Mouse (Mus musculus): Measurements from ENCODE around the gene Cntrob. TPM values are rescaled to one million over a fixed set of nuclear protein-coding genes. Genes with fewer than 3 reads are reported as not detected.

Gene Cntrob
- total RNA-seq (2015) (30.5 and 49.5 TPM in 2 replicates), total RNA-seq (2017) (26.9 and 29.8 TPM in 2 replicates)

- ATAC-seq (replicated peaks; ENCODE audit: poor library complexity), result peak; percentile 88
These were observed at the start of gene Cntrob, which contains the start of gene Trappc1 for GRCm38 (mm10) chr11:69323667-69324111. Gene Cntrob, minus strand, starts transcription at chr11:69323775. Gene Trappc1, plus strand, starts transcription at chr11:69323980.

DNA sequence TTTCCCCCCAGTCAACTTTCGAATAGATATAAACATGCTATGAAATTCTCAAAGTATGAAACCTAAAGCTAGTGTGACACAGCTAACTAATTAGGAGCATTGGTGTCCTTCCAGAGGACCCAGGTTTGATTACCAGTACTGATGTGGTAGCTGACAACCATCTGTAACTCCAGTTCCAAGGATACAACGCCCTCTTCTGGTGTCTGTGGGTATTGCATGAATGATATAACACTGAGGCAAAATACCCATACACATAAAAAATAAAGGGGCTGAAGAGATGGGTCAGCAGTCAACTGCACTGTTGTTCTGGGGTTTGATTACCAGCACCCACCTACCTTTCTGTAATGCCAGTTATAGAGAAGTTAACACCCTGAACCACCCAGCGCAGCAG, 49.2 kb upstream of the Cntrob start:
- no peak for ATAC-seq (replicated peaks; ENCODE audit: poor library complexity)

DNA sequence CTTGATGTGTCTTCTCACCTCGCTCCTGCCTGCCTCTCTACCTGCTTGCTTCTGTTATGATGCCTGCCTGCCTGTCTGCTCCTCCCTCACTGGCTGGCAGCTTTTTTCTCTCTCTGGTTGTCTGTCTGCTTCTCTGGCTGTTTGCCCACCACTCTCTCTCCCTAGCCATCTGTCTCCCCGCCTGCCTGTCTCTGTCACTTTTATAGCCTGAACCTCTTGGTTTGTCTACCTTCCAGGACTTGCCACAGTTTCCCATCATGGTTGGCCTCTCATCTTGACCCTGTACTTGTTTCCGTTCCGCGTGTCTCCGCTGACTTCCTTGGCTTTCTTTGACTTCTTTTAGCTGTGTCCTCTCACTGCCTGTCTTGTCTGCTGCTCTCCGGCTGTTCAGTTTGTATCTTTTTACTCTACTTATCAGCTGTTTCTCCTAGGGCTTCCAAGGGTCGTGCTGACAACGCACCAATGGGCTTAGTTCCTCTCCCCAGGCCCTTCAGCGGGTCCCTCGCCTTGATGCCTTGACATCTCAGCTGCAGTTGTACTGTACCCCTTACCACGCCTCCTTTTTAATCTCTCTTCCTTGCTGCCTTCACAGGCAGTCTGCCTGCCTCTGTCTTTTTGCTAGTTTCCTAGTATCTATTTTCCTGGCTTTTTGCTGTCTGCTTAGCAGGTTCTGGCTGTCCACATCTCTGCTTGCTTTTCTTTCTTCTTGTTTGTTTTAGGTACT, 48.6 kb upstream of the Cntrob start:
- peak; percentile 29 for ATAC-seq (replicated peaks; ENCODE audit: poor library complexity)

- no peak for ATAC-seq (replicated peaks; ENCODE audit: poor library complexity)
These were observed 48.0 kb upstream of the Cntrob start for GRCm38 (mm10) chr11:69371601-69372000.

- ATAC-seq (replicated peaks; ENCODE audit: poor library complexity), result no peak
These were observed 47.2 kb upstream of the Cntrob start for GRCm38 (mm10) chr11:69370817-69371215.

DNA sequence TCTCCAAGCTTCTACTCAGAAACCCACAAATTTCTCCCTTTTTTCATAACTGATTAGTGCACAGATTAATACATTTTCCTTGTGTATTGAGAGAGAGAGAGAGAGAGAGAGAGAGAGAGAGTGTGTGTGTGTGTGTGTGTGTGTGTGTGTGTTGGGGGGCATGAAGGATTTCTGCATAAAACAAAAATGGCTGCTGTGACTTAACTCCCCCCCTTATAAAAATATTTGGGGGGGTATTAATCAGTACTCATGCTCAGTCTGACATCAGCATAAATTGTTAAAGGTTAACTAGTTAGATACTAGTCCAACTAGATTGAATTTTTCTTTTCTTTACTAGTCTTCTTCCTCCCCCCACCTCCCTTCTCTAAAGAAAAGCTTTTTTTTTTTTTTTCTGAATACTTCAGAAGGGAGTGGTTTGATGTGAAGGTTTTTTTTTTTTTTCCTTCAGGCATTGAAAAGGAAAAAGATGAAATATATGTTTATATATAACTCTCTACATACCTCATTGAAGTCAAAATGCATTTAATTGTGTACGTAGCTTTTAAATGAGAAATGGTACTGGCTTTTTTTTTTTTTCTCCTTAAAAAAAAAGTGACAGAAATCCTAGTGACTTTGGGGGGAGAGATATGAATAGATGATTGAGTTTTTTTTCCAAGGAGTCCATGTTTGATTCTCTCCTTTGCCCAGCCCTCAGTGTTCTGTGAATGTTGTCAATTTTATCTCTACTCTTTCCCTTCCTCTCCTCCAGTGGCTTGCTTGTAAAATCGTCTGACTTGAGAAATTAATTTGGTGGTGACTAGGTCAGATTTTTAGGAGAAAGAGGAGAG, 46.6 kb upstream of the Cntrob start:
- no peak for ATAC-seq (replicated peaks; ENCODE audit: poor library complexity)

- ATAC-seq (replicated peaks; ENCODE audit: poor library complexity), result no peak
These were observed 45.8 kb upstream of the Cntrob start, which contains the start of gene Chd3 for GRCm38 (mm10) chr11:69369215-69369989. Gene Chd3, minus strand, starts transcription at chr11:69369406.

- ATAC-seq (replicated peaks; ENCODE audit: poor library complexity), result no peak
These were observed 45.0 kb upstream of the Cntrob start for GRCm38 (mm10) chr11:69368356-69369214.

DNA sequence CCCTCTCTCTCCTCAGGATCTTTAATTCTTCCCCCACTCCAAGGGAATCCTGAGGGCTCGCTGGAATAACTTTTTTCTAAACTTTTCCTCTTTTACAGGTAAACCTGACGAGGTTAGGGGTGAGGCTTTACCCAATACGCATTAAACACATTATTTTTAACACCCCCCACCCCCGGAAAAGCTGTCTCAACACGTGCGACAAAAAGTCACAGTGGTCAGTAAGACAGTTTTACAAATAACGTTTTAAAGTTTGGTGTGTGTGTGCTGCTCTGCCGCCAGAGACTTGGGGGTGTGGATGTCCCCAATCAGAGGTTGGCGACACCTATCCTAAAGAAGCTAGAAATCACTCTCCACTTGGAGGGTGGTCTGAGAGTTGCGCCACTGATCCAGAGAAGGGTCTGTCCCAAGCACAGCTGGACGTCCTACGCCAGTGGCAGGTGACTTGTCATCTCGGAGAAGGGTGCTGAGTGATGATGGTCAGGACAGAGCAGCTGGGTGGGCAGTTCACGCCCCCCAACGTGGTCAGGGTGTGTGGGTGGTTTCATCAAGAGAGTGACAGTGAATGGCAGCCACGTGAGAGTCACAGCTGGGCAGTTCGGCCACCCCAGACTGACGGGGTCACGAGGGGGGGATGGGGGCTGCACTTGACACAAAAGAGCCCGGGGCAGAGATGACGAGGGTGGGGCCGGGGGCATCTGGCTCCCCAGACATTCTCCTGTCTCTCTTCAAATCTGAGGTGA, 44.2 kb upstream of the Cntrob start:
- no peak for ATAC-seq (replicated peaks; ENCODE audit: poor library complexity)

GRCm38 (mm10) chr11:69366855-69367615, 43.5 kb upstream of the Cntrob start:
- no peak; the same call in 1 of the 2 replicates for ATAC-seq (replicated peaks; ENCODE audit: poor library complexity)

- peak; percentile 86 for ATAC-seq (replicated peaks; ENCODE audit: poor library complexity)
These were observed 42.7 kb upstream of the Cntrob start for GRCm38 (mm10) chr11:69366157-69366854.

DNA sequence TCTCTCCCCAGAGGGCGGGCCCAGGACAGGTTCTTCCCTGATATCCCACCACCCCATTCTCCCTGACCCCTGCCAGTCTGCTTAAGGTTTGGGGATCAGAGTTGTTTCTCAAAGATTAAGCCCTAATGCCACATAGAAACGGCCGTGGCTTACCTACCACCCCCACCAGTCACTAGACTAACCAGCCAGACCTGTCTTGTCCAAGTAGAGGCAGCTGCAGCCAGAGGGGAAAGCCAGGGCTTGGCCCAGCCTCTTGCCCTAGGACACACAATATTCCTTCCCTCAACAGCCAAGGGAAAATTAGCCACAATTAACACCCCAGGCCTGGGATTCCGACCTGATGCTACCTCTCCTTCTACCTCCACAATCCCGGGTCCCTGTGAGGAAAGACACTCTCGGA, 42.1 kb upstream of the Cntrob start:
- ATAC-seq (replicated peaks; ENCODE audit: poor library complexity), result no peak

DNA sequence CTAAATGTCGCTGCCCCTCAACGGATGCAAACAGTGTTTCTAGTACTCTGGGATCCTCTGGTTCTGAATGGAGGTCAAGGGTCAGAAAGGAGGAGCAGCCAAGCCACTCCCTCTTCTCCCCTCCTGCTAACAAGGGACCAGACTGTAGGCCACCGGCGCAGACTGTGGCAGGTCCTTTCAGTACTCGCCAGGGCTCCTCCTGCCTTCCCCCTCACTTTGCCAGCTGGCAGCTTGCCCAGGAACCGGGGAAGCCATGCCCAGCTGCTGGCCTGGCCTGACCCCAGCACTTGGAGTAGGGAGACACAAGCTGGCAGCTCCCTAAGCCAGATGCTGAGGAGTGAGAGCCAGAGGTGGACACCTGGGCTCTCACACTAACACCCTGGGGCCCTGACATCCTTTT, 41.3 kb upstream of the Cntrob start:
- peak; percentile 21 for ATAC-seq (replicated peaks; ENCODE audit: poor library complexity)

- no peak for ATAC-seq (replicated peaks; ENCODE audit: poor library complexity)
These were observed 40.8 kb upstream of the Cntrob start for GRCm38 (mm10) chr11:69364376-69364775.

DNA sequence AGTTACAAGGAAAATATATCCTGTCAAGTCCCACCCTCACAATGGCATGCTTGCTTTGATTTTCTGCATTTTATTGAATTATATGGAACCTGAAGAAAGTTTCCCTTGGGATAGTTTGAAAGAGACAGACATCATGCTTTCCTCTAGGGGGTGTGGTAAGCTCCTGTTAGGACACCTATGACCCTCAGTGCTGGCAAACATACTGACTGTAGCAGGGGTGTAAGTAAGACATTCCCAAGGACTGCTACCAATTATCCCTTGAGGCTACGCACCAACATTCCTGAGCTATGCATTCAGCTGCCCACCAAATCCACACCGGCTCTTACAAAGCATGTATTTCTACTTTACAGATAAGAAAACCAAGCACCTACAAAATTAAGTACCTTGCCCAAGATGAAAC, 38.9 kb upstream of the Cntrob start:
- ATAC-seq (replicated peaks; ENCODE audit: poor library complexity), result no peak

- ATAC-seq (replicated peaks; ENCODE audit: poor library complexity), result no peak
These were observed 38.4 kb upstream of the Cntrob start for GRCm38 (mm10) chr11:69362021-69362420.

GRCm38 (mm10) chr11:69357690-69358089, 34.1 kb upstream of the Cntrob start:
- no peak for ATAC-seq (replicated peaks; ENCODE audit: poor library complexity)

- ATAC-seq (replicated peaks; ENCODE audit: poor library complexity), result no peak
These were observed 33.0 kb upstream of the Cntrob start for GRCm38 (mm10) chr11:69356544-69356943.
